Mouse (Mus musculus): ENCODE measurements around the gene Rnf181.

Rnf181 gene

GRCm38 (mm10) chr6:72383952-72384351 lies 17.2 kb upstream of the Rnf181 start:
- no peak for DNase-seq

- DNase-seq: no peak
Measured at GRCm38 (mm10) chr6:72383142-72383820, 16.5 kb upstream of the Rnf181 start.

GRCm38 (mm10) chr6:72382494-72382893 lies 15.7 kb upstream of the Rnf181 start:
- DNase-seq: no peak

- DNase-seq: peak; percentile 92 to 94
Measured at GRCm38 (mm10) chr6:72380131-72380770, 13.5 kb upstream of the Rnf181 start, which contains the start of gene Vamp5. Gene Vamp5 (minus strand): TSS chr6:72380468.

GRCm38 (mm10) chr6:72379377-72380130 lies 12.8 kb upstream of the Rnf181 start:
- no peak for DNase-seq

GRCm38 (mm10) chr6:72378510-72379234 lies 11.9 kb upstream of the Rnf181 start:
- DNase-seq: no peak

- no peak for DNase-seq
Measured at GRCm38 (mm10) chr6:72374820-72375563, 8.2 kb upstream of the Rnf181 start.

- no peak for DNase-seq
Measured at GRCm38 (mm10) chr6:72374206-72374605, 7.5 kb upstream of the Rnf181 start.

- no peak for DNase-seq
Measured at GRCm38 (mm10) chr6:72373184-72373583, 6.4 kb upstream of the Rnf181 start.

GRCm38 (mm10) chr6:72371571-72371970 lies 4.8 kb upstream of the Rnf181 start:
- no peak for DNase-seq

- DNase-seq: no peak
Measured at GRCm38 (mm10) chr6:72371147-72371546, 4.4 kb upstream of the Rnf181 start.

GRCm38 (mm10) chr6:72370091-72370490 lies 3.3 kb upstream of the Rnf181 start:
- no peak for DNase-seq

- DNase-seq: no peak
Measured at GRCm38 (mm10) chr6:72369557-72369956, 2.8 kb upstream of the Rnf181 start.

- no peak for DNase-seq
Measured at GRCm38 (mm10) chr6:72367460-72367974, 761 bp upstream of the Rnf181 start.

GRCm38 (mm10) chr6:72366304-72366703 lies 452 bp downstream of the Rnf181 start:
- no peak for DNase-seq

- DNase-seq: no peak
Measured at GRCm38 (mm10) chr6:72364985-72365384, 1.8 kb downstream of the Rnf181 start.

GRCm38 (mm10) chr6:72364009-72364408 lies 2.7 kb downstream of the Rnf181 start:
- DNase-seq: no peak

GRCm38 (mm10) chr6:72362132-72363028 lies 4.4 kb downstream of the Rnf181 start:
- peak; percentile 94 to 96 for DNase-seq

- no peak for DNase-seq
Measured at GRCm38 (mm10) chr6:72361121-72361551, 5.6 kb downstream of the Rnf181 start.

GRCm38 (mm10) chr6:72360599-72360935 lies 6.2 kb downstream of the Rnf181 start:
- no peak for DNase-seq
